Comparison of ENCODE assay signal across 33 mouse cellular contexts in the genomic region with DNA sequence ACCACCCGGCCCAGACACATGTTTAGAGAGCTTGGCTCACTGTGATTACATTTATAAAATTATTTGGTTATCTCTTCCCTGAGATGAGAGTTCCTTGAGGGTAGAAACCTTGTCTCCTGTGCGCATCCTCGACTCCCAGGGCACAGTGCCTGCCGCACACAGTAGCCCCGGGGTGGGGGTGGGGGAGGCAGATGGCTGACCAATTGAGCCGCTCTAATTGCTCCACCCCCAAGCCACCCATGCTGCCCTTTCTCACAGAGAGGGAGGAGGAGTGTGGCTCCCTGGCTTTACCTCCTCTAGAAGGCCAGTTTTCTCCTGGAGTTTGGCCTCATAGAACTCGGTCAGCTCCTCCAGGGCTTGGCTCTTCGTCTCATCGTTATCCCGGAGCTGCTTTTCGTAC. TPM values are rescaled to one million over a fixed set of nuclear protein-coding genes. Genes with fewer than 3 reads are reported as not detected.
DNase-seq lines count a peak whose midpoint lies in the region.
"Had no signal": no experiment of that assay in that cellular context is flagged by ENCODE, and none has a peak within 500 bp of the region (broad histone marks: within the 10 kb centered on the region; RNA-seq: fewer than 3 reads in every experiment).

No protein-coding gene starts in this region.

- no peaks in the 10 kb centered on the region for H3K36me3 ChIP-seq in embryonic facial prominence, embryonic 10.5 days (replicated peaks)
- H3K36me3 ChIP-seq: forebrain, embryonic 12.5 days; G1E; heart, embryonic 15.5 days; limb, embryonic 13.5 days; liver, embryonic 12.5 days; midbrain, embryonic 12.5 days; neural tube, embryonic 13.5 days had no signal

- peak; percentile 20 to 58 for DNase-seq in cerebellum, postnatal 25 days
- DNase-seq in cerebellum, adult 8-10 months: no peak
- peak; percentile 14 to 46 for DNase-seq in kidney, postnatal 4 days
- DNase-seq in kidney, adult 11 months: no peak
- peak; percentile 39 for DNase-seq in ES-CJ7 (ENCODE audit: low read depth, low spot score)
- no peak for DNase-seq in embryonic facial prominence, embryonic 10.5 days (ENCODE audit: low spot score)
- DNase-seq in thymus, postnatal 25 days: no peak
- no peak for DNase-seq in layer of hippocampus, postnatal 10 days (ENCODE audit: low spot score in 2 of 2)
- DNase-seq: adrenal gland, adult 8-10 months; cerebellum, adult 9-11 months; gastrocnemius, postnatal 36 days; heart, postnatal 4 days; kidney, adult 8-10 months; kidney, postnatal 10 days; layer of hippocampus, postnatal 36 days; lung, adult 18-20 months; lung, postnatal 10 days; thymus, adult 2 months had no signal

- peaks cover 5% of the 10 kb centered on the region for H3K27me3 ChIP-seq in embryonic facial prominence, embryonic 10.5 days (replicated peaks; ENCODE audit: low read depth, poor library complexity, severe bottlenecking)
- H3K27me3 ChIP-seq: neural tube, embryonic 13.5 days had no signal

- peaks cover 8% of the 10 kb centered on the region for H3K4me1 ChIP-seq in embryonic facial prominence, embryonic 10.5 days
- H3K4me1 ChIP-seq: heart, embryonic 15.5 days; limb, embryonic 13.5 days; liver, embryonic 12.5 days; neural tube, embryonic 13.5 days had no signal

- H3K9me3 ChIP-seq in embryonic facial prominence, embryonic 10.5 days: peaks cover 2% of the 10 kb centered on the region; the same call in 1 of the 2 replicates
- H3K9me3 ChIP-seq: heart, embryonic 15.5 days; liver, embryonic 12.5 days; midbrain, embryonic 12.5 days had no signal

- no peak overlapping the region for H3K4me3 ChIP-seq in embryonic facial prominence, embryonic 10.5 days
- H3K4me3 ChIP-seq: forebrain, embryonic 12.5 days; heart, embryonic 15.5 days; limb, embryonic 13.5 days; liver, embryonic 12.5 days; midbrain, embryonic 12.5 days; neural tube, embryonic 13.5 days had no signal

- 41% methylated on average over 11 of the region's 11 CpGs for WGBS in embryonic facial prominence, embryonic 10.5 days

- H3K27ac ChIP-seq in embryonic facial prominence, embryonic 10.5 days (replicated peaks): 0 out of 2 replicates have a peak overlapping the region, but pooled peaks have one; percentile 10
- H3K27ac ChIP-seq: forebrain, embryonic 12.5 days; heart, embryonic 15.5 days; limb, embryonic 13.5 days; liver, embryonic 12.5 days; midbrain, embryonic 12.5 days; neural tube, embryonic 13.5 days; stomach, postnatal 0 days had no signal

RNA-seq across cellular contexts. Expression of a gene that starts 37.7 kb away (rescaled TPM):
- 0.79 and 1.1 TPM in 2 replicates for polyA plus RNA-seq in embryonic facial prominence, embryonic 10.5 days (2016; fragmentation: Nextera tagmentation; extraction: Ambion mirVana)
- total RNA-seq in layer of hippocampus, postnatal 10 days (2021): 1 to 10 TPM in 1 of 2 experiments, under 1 TPM in 1; 0.58 to 1.2 TPM
- total RNA-seq: adrenal gland, adult 8-10 months; gastrocnemius, adult 18-20 months; gastrocnemius, postnatal 36 days had no signal
- polyA plus RNA-seq: activated CD4-positive, CD25-positive, alpha-beta regulatory T cell, adult 4 months; CD4-positive, CD25-positive, alpha-beta regulatory T cell, adult 4 months; forebrain, embryonic 12.5 days; G1E; neural tube, embryonic 13.5 days had no signal

RNA-seq across cellular contexts. Expression of a gene that starts 39.1 kb away (rescaled TPM):
- polyA plus RNA-seq in embryonic facial prominence, embryonic 10.5 days (2016; fragmentation: Nextera tagmentation; extraction: Ambion mirVana): 0.39 and 0.49 TPM in 2 replicates
- 1 to 10 TPM in 1 of 2 experiments, under 1 TPM in 1; 0.80 to 1.0 TPM for total RNA-seq in layer of hippocampus, postnatal 10 days (2021)
- total RNA-seq: gastrocnemius, adult 18-20 months; gastrocnemius, postnatal 36 days had no signal
- polyA plus RNA-seq: activated CD4-positive, CD25-positive, alpha-beta regulatory T cell, adult 4 months; CD4-positive, CD25-positive, alpha-beta regulatory T cell, adult 4 months; G1E; small intestine, adult 2 months had no signal

RNA-seq across cellular contexts. Expression of a gene that starts 39.1 kb away (rescaled TPM):
- 191 and 209 TPM in 2 replicates for polyA plus RNA-seq in embryonic facial prominence, embryonic 10.5 days (2016; fragmentation: Nextera tagmentation; extraction: Ambion mirVana)
- total RNA-seq in layer of hippocampus, postnatal 10 days (2021): 10 to 100 TPM; 61.3 to 62.9 TPM

RNA-seq across cellular contexts. Expression of a gene that starts 54.7 kb away (rescaled TPM):
- polyA plus RNA-seq in embryonic facial prominence, embryonic 10.5 days (2016; fragmentation: Nextera tagmentation; extraction: Ambion mirVana): 3.9 TPM in 2 replicates
- not detected for total RNA-seq in layer of hippocampus, postnatal 10 days (2021)
- total RNA-seq: adrenal gland, adult 8-10 months; G1E; gastrocnemius, adult 18-20 months; gastrocnemius, postnatal 36 days; heart, postnatal 4 days; layer of hippocampus, adult 18-20 months; layer of hippocampus, postnatal 36 days; left cerebral cortex, postnatal 14 days had no signal
- polyA plus RNA-seq: activated CD4-positive, CD25-positive, alpha-beta regulatory T cell, adult 4 months; CD4-positive, CD25-positive, alpha-beta regulatory T cell, adult 4 months; G1E; neural tube, embryonic 13.5 days; Patski had no signal

Comparison
In these comparisons a context has a peak if more than half of its experiments do, and no peak if none do; other contexts are left out.
1. DNase-seq: peak in cerebellum, postnatal 25 days (2 of 2), kidney, postnatal 4 days (2 of 2) and ES-CJ7 (single experiment); none in cerebellum, adult 8-10 months (single experiment), kidney, adult 11 months (single experiment), embryonic facial prominence, embryonic 10.5 days (single experiment), thymus, postnatal 25 days (single experiment) and layer of hippocampus, postnatal 10 days (0 of 2).